Mouse (Mus musculus) bone marrow macrophage, adult 2 months (primary cell): ENCODE data around the gene Aff1.

ENCODE experiments used
- CTCF ChIP-seq: IDR thresholded peaks from 2 replicates; pipeline ENCODE4 v1.5.1; 2012; ENCODE audit warnings: low read depth, mild to moderate bottlenecking, low read length, moderate library complexity
- POLR2A ChIP-seq: IDR thresholded peaks from 2 replicates; pipeline ENCODE4 v1.6.1; 2012; ENCODE audit warnings: mild to moderate bottlenecking, low read depth, low read length, borderline replicate concordance

GRCm38 (mm10) chr5:103705331-103705730 is 13.2 kb downstream of the Aff1 start:
- TF ChIP-seq CTCF (no peak), POLR2A (no peak)
